Mouse (Mus musculus): ENCODE results near the gene Gnat1. TPM values are rescaled to one million over a fixed set of nuclear protein-coding genes. Genes with fewer than 3 reads are reported as not detected.
A peak's percentile ranks its signal among the peaks of the same experiment; 100 is the strongest.

The Gnat1 gene
- polyA plus RNA-seq, 1 experiment from 2014 or later: 1.2 TPM

GRCm38 (mm10) chr9:107714221-107714952, 34.9 kb upstream of the Gnat1 start:
- peaks cover 34% of the 10 kb centered on the region for H3K4me1 ChIP-seq (replicated peaks; ENCODE audit: control insufficient read depth, insufficient read depth, low read length)
- H3K27me3 ChIP-seq (ENCODE audit: control insufficient read depth, insufficient read depth, low read depth, low read length): no peaks in the 10 kb centered on the region; the same call in 1 of the 2 replicates
- peak; percentile 27 for ATAC-seq (ENCODE audit: low read depth)
- WGBS: 15% methylated on average over 12 of the region's 12 CpGs
- no peak overlapping the region for H3K4me3 ChIP-seq (ENCODE audit: low read length)
- peak overlapping the region; percentile 77 for H3K27ac ChIP-seq (ENCODE audit: low read length)
- H3K9me3 ChIP-seq (ENCODE audit: control insufficient read depth, low read length): no peaks in the 10 kb centered on the region
- H3K36me3 ChIP-seq (ENCODE audit: control insufficient read depth, insufficient read depth, low read length): no peaks in the 10 kb centered on the region
- H3K4me2 ChIP-seq (ENCODE audit: low read depth, low read length): peak overlapping the region; percentile 26
- H3K9ac ChIP-seq (ENCODE audit: low read length): 0 out of 2 replicates have a peak overlapping the region, but pooled peaks have one; percentile 33

GRCm38 (mm10) chr9:107709697-107710483, 30.4 kb upstream of the Gnat1 start, which contains the start of gene Sema3f:
TSS of gene Sema3f (minus strand) at chr9:107710475.
- Histone ChIP-seq H3K9me3 (ENCODE audit: control insufficient read depth, low read length) (no peaks in the 10 kb centered on the region), H3K27ac (ENCODE audit: low read length) (peak within 1 kb of the TSS; percentile 91), H3K27me3 (ENCODE audit: control insufficient read depth, insufficient read depth, low read depth, low read length) (no peaks in the 10 kb centered on the region; the same call in 1 of the 2 replicates), H3K4me1 (replicated peaks; ENCODE audit: control insufficient read depth, insufficient read depth, low read length) (peaks cover 55% of the 10 kb centered on the region), H3K4me3 (ENCODE audit: low read length) (peak within 1 kb of the TSS; percentile 69), H3K4me2 (ENCODE audit: low read depth, low read length) (peak within 1 kb of the TSS; percentile 93), H3K9ac (ENCODE audit: low read length) (peak within 1 kb of the TSS; percentile 87), H3K36me3 (ENCODE audit: control insufficient read depth, insufficient read depth, low read length) (no peaks in the 10 kb centered on the region)
- peak; percentile 83 for ATAC-seq (ENCODE audit: low read depth)
- WGBS: 2% methylated on average over 60 of the region's 86 CpGs

- Histone ChIP-seq H3K27ac (ENCODE audit: low read length) (peak overlapping the region; percentile 91), H3K4me1 (replicated peaks; ENCODE audit: control insufficient read depth, insufficient read depth, low read length) (peaks cover 54% of the 10 kb centered on the region), H3K27me3 (ENCODE audit: control insufficient read depth, insufficient read depth, low read depth, low read length) (no peaks in the 10 kb centered on the region; the same call in 1 of the 2 replicates), H3K4me3 (ENCODE audit: low read length) (peak overlapping the region; percentile 69), H3K4me2 (ENCODE audit: low read depth, low read length) (peak overlapping the region; percentile 93), H3K36me3 (ENCODE audit: control insufficient read depth, insufficient read depth, low read length) (no peaks in the 10 kb centered on the region), H3K9ac (ENCODE audit: low read length) (peak overlapping the region; percentile 87), H3K9me3 (ENCODE audit: control insufficient read depth, low read length) (no peaks in the 10 kb centered on the region)
- peak; percentile 3 for ATAC-seq (ENCODE audit: low read depth)
- whole genome bisulfite sequencing: under 1% methylated on average over 50 of the region's 55 CpGs
Observed at GRCm38 (mm10) chr9:107709096-107709696, 29.7 kb upstream of the Gnat1 start.

DNA sequence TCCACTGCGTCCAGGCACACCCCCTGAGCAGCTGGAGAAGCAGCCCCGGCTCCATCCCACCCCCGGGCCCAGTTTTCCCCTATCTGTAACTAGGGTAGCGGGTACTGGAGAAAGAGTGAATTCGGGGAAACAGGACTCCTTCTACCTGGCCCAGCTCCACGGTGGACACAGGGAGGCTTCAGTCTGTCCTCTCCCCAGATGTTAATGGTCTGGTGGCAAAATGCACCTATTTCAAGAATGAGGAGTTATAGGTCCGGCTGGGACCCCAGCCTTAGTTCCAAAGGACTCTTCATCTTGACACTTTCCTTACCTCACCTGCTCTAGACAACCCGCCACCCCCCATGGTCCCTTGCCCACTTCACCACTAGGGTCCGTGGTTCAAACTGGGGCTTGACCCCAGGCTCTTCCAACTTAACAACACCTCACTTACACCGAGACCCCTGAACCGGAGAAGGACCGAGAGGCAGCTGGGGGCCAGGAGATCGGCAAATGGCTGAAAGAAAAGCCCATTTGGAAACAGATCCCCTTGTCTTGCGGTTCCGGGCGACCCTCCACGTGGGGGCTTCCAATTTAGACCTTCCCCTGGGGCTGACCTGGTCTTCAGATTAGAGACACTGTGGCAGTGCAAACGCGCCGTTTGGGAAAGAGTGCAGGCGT, 29.1 kb upstream of the Gnat1 start:
- no peak for ATAC-seq (ENCODE audit: low read depth)
- Histone ChIP-seq H3K36me3 (ENCODE audit: control insufficient read depth, insufficient read depth, low read length) (no peaks in the 10 kb centered on the region), H3K9me3 (ENCODE audit: control insufficient read depth, low read length) (no peaks in the 10 kb centered on the region), H3K4me3 (ENCODE audit: low read length) (peak overlapping the region; percentile 69), H3K4me1 (replicated peaks; ENCODE audit: control insufficient read depth, insufficient read depth, low read length) (peaks cover 55% of the 10 kb centered on the region), H3K9ac (ENCODE audit: low read length) (peak overlapping the region; percentile 87), H3K4me2 (ENCODE audit: low read depth, low read length) (peak overlapping the region; percentile 93), H3K27ac (ENCODE audit: low read length) (peak overlapping the region; percentile 71), H3K27me3 (ENCODE audit: control insufficient read depth, insufficient read depth, low read depth, low read length) (no peaks in the 10 kb centered on the region; the same call in 1 of the 2 replicates)
- WGBS: 3% methylated on average over 21 of the region's 21 CpGs

DNA sequence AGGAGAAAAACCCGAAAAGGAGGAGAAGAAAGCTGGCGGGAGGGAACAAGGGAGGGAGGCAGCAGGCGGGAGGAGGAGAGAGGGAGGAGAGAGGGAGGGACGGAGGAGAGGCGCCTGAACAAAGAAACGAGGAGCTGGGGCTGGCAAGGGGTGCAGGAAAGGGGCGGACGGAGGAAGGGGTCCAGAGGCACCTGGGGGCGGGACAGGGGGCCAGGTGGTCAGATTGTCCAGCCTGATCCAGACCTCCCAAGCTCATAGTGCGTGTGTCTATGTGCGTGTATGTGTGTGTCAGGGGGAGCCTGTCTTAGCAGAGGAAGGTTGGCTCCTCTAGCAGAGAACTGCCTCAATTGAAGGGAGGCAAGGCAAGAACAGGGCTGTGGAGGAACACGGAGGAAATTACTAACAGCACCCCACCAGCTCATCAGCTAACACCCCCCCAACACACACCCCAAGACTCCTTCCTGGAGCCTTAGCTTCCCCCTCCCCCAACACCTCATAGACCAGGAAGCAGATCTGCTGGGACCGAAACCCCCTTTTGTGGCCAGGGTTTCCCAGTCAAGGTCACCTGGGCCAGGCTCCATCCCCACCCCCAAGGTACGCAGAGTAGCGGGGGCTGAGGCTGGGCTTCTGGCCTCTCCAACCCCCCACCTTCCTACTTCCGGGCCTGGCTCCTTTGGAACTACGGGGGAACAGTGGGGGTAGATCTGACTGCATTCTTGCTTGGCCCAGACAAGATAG, 28.4 kb upstream of the Gnat1 start:
- H3K9ac ChIP-seq (ENCODE audit: low read length): peak overlapping the region; percentile 87
- H3K4me3 ChIP-seq (ENCODE audit: low read length): peak overlapping the region; percentile 69
- H3K9me3 ChIP-seq (ENCODE audit: control insufficient read depth, low read length): no peaks in the 10 kb centered on the region
- H3K4me1 ChIP-seq (replicated peaks; ENCODE audit: control insufficient read depth, insufficient read depth, low read length): peaks cover 60% of the 10 kb centered on the region
- H3K27me3 ChIP-seq (ENCODE audit: control insufficient read depth, insufficient read depth, low read depth, low read length): no peaks in the 10 kb centered on the region; the same call in 1 of the 2 replicates
- no peaks in the 10 kb centered on the region for H3K36me3 ChIP-seq (ENCODE audit: control insufficient read depth, insufficient read depth, low read length)
- 2% methylated on average over 17 of the region's 17 CpGs for WGBS
- peak overlapping the region; percentile 71 for H3K27ac ChIP-seq (ENCODE audit: low read length)
- H3K4me2 ChIP-seq (ENCODE audit: low read depth, low read length): peak overlapping the region; percentile 93
- ATAC-seq (ENCODE audit: low read depth): peak; percentile 15; the same call in 1 of the 2 replicates

GRCm38 (mm10) chr9:107706781-107707211, 27.3 kb upstream of the Gnat1 start:
- ATAC-seq (ENCODE audit: low read depth): no peak
- peak overlapping the region; percentile 69 for H3K4me3 ChIP-seq (ENCODE audit: low read length)
- whole genome bisulfite sequencing: 3% methylated on average over 14 of the region's 14 CpGs
- H3K4me1 ChIP-seq (replicated peaks; ENCODE audit: control insufficient read depth, insufficient read depth, low read length): peaks cover 71% of the 10 kb centered on the region
- H3K4me2 ChIP-seq (ENCODE audit: low read depth, low read length): peak overlapping the region; percentile 93
- H3K27me3 ChIP-seq (ENCODE audit: control insufficient read depth, insufficient read depth, low read depth, low read length): no peaks in the 10 kb centered on the region; the same call in 1 of the 2 replicates
- no peaks in the 10 kb centered on the region for H3K9me3 ChIP-seq (ENCODE audit: control insufficient read depth, low read length)
- peak overlapping the region; percentile 87 for H3K9ac ChIP-seq (ENCODE audit: low read length)
- H3K36me3 ChIP-seq (ENCODE audit: control insufficient read depth, insufficient read depth, low read length): no peaks in the 10 kb centered on the region
- peak overlapping the region; percentile 65 for H3K27ac ChIP-seq (ENCODE audit: low read length)

GRCm38 (mm10) chr9:107703337-107704122, 24.0 kb upstream of the Gnat1 start:
- Histone ChIP-seq H3K27ac (ENCODE audit: low read length) (peak overlapping the region; percentile 89), H3K9ac (ENCODE audit: low read length) (peak overlapping the region; percentile 54)
- 50% methylated on average over 14 of the region's 14 CpGs for WGBS

More at GRCm38 (mm10) chr9:107703337-107704122, 24.0 kb upstream of the Gnat1 start:
- Histone ChIP-seq H3K27me3 (ENCODE audit: control insufficient read depth, insufficient read depth, low read depth, low read length) (no peaks in the 10 kb centered on the region), H3K9me3 (ENCODE audit: control insufficient read depth, low read length) (no peaks in the 10 kb centered on the region), H3K4me1 (replicated peaks; ENCODE audit: control insufficient read depth, insufficient read depth, low read length) (peaks cover 94% of the 10 kb centered on the region), H3K4me3 (ENCODE audit: low read length) (no peak overlapping the region), H3K4me2 (ENCODE audit: low read depth, low read length) (no peak overlapping the region), H3K36me3 (ENCODE audit: control insufficient read depth, insufficient read depth, low read length) (no peaks in the 10 kb centered on the region)
- no peak for ATAC-seq (ENCODE audit: low read depth)

Measured in lung, embryonic 16.5 days (tissue).